Mouse (Mus musculus) limb, embryonic 13.5 days (tissue): Measurements from ENCODE around the gene Kcnn3. TPM values are rescaled to one million over a fixed set of nuclear protein-coding genes. Genes with fewer than 3 reads are reported as not detected.
A peak's percentile ranks its signal among the peaks of the same experiment; 100 is the strongest.

Experiments used
- ATAC-seq: fragments of 200-750 bp; cut with Nextera tagmentation; 2 replicates; pipeline ENCODE4 v1.8.0; 2017; ENCODE audit warnings: low read depth, moderate number of reproducible peaks, moderate TSS enrichment; ENCODE audit not compliant: low FRiP score
- H3K27ac ChIP-seq: fragments of 300-500 bp; sonication (generic); 2 replicates; pipeline ENCODE4 v1.5.1; 2015; ENCODE audit warnings: inconsistent platforms, mild to moderate bottlenecking, moderate library complexity
- H3K27me3 ChIP-seq: fragments of 300-500 bp; sonication (generic); 2 replicates; pipeline ENCODE4 v1.6.1; 2015; ENCODE audit warnings: mild to moderate bottlenecking, inconsistent platforms
- H3K36me3 ChIP-seq: fragments of 300-500 bp; sonication (generic); 2 replicates; pipeline ENCODE4 v1.6.1; 2015; ENCODE audit warnings: inconsistent platforms, mild to moderate bottlenecking, moderate library complexity
- H3K4me1 ChIP-seq: fragments of 300-500 bp; sonication (generic); 2 replicates; pipeline ENCODE4 v1.6.1; 2015; ENCODE audit warnings: inconsistent platforms
- H3K4me2 ChIP-seq: fragments of 300-500 bp; sonication (generic); replicated peaks from 2 replicates; pipeline ENCODE4 v1.6.1; 2015; ENCODE audit warnings: inconsistent platforms, mild to moderate bottlenecking, moderate library complexity
- H3K4me3 ChIP-seq: fragments of 300-500 bp; sonication (generic); 2 replicates; pipeline ENCODE4 v1.5.1; 2015; ENCODE audit warnings: moderate library complexity, mild to moderate bottlenecking, inconsistent platforms
- H3K9ac ChIP-seq: fragments of 300-500 bp; sonication (generic); 2 replicates; pipeline ENCODE4 v1.6.1; 2015; ENCODE audit warnings: mild to moderate bottlenecking, inconsistent platforms
- H3K9me3 ChIP-seq: fragments of 300-500 bp; sonication (generic); 2 replicates; pipeline ENCODE4 v1.6.1; 2016; ENCODE audit warnings: inconsistent platforms
- WGBS: fragments of 180-500 bp; shearing (Covaris S2); methylation state at CpG from one replicate; pipeline ENCODE4 v1.1.7; 2015; 5-methylcytosine and 5-hydroxymethylcytosine counted together
- polyA plus RNA-seq: library from polyadenylated mRNA; unstranded; fragments of >200 nt; fragmentation: Nextera tagmentation; extraction: Ambion mirVana; gene quantifications from 2 replicates; pipeline ENCODE4 v1.2.1, GENCODE M21; 2015

Gene Kcnn3
- polyA plus RNA-seq, 1 experiment from 2014 or later, result 3.5 TPM

DNA sequence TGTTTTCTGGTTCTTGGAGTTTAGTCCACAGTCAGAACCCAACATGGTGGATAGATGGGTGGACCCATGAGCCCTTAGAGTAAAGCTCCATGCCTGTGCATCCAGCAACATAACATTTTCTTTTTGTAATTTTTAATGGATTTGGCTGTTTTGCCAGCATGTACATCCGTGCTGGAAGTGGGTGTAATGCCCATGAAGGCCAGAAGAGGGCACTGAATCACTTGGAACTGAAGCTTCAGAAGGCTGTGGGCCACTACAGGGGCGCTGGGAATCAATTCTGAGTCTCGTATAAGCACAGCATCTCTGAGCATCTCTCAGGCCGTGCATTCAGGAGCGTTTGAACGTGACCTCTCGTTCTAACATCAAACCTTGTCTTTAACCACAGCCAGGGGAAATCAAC is 79.0 kb downstream of the Kcnn3 start:
- H3K27me3 ChIP-seq, result no peaks in the 10 kb centered on the region
- no peaks in the 10 kb centered on the region for H3K36me3 ChIP-seq
- H3K9me3 ChIP-seq, result 0 out of 2 replicates have a peak, but pooled peaks cover 4% of the 10 kb centered on the region
- no peak for ATAC-seq
- no peak overlapping the region for H3K9ac ChIP-seq
- peaks cover 23% of the 10 kb centered on the region for H3K4me1 ChIP-seq
- no peak overlapping the region for H3K4me3 ChIP-seq
- 96% methylated on average over 7 of the region's 7 CpGs for WGBS
- no peak overlapping the region for H3K27ac ChIP-seq
- no peak overlapping the region for H3K4me2 ChIP-seq

GRCm38 (mm10) chr3:89601060-89601459 is 81.1 kb downstream of the Kcnn3 start:
- Histone ChIP-seq H3K4me1 (peaks cover 18% of the 10 kb centered on the region), H3K27ac (no peak overlapping the region)
- WGBS, result 14% methylated on average over 7 of the region's 7 CpGs

DNA sequence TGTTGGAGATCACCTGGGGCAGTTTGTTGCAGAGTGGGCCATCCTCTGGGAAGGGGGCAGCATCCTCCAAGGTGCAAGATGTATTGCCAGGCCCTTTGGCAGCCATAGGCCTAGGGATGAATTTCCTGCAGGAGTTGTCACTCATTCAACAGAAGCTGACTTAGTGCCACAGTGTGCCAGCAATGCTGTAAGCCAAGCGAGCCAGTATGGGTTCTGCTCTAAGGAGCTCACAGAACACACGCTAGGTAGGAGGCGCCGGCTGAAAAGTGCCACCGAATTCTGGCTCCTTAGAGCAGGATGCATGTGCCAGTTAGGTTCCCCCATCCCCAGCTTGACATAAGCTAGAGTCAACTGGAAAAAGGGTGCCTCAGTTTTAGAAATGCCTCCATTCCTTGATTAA is 83.3 kb downstream of the Kcnn3 start:
- Histone ChIP-seq H3K27me3 (no peaks in the 10 kb centered on the region), H3K36me3 (no peaks in the 10 kb centered on the region), H3K4me1 (peaks cover 25% of the 10 kb centered on the region), H3K4me2 (no peak overlapping the region), H3K27ac (no peak overlapping the region), H3K4me3 (no peak overlapping the region), H3K9me3 (0 out of 2 replicates have a peak, but pooled peaks cover 4% of the 10 kb centered on the region), H3K9ac (no peak overlapping the region)
- WGBS, result 92% methylated on average over 5 of the region's 5 CpGs
- ATAC-seq, result no peak

More at GRCm38 (mm10) chr3:89601060-89601459, 81.1 kb downstream of the Kcnn3 start:
- Histone ChIP-seq H3K4me3 (no peak overlapping the region), H3K9me3 (0 out of 2 replicates have a peak, but pooled peaks cover 4% of the 10 kb centered on the region), H3K9ac (peak overlapping the region; percentile 8), H3K36me3 (no peaks in the 10 kb centered on the region), H3K4me2 (no peak overlapping the region), H3K27me3 (no peaks in the 10 kb centered on the region)
- ATAC-seq, result no peak

GRCm38 (mm10) chr3:89605235-89605634 is 85.3 kb downstream of the Kcnn3 start:
- Histone ChIP-seq H3K36me3 (no peaks in the 10 kb centered on the region), H3K27ac (no peak overlapping the region), H3K27me3 (no peaks in the 10 kb centered on the region), H3K4me2 (no peak overlapping the region), H3K9me3 (no peaks in the 10 kb centered on the region), H3K4me3 (no peak overlapping the region), H3K4me1 (peaks cover 25% of the 10 kb centered on the region), H3K9ac (no peak overlapping the region)
- ATAC-seq, result no peak
- WGBS, result 66% methylated on average over 5 of the region's 5 CpGs

DNA sequence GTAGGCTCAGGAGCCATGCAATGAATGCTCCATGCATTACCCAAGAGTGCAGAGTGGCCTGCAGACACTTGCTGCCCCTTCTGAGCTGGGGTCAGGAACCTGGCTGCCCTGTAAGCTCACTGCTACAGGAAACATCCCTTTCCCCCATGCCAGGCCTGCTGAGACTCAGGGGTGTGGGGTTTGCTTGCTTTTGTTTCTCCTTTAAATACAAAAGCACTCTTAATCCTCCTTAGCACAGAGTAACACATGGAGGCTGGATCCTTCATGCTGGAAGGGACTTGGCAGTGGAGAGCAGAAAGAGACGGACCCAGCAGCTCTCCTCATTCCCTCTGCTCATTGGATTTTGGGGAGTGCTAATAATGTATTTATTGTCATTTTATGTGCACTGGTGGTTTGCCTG is 87.4 kb downstream of the Kcnn3 start:
- ATAC-seq, result no peak
- Histone ChIP-seq H3K4me3 (no peak overlapping the region), H3K27ac (no peak overlapping the region), H3K9me3 (no peaks in the 10 kb centered on the region), H3K36me3 (no peaks in the 10 kb centered on the region), H3K4me1 (peaks cover 15% of the 10 kb centered on the region), H3K27me3 (no peaks in the 10 kb centered on the region), H3K9ac (no peak overlapping the region), H3K4me2 (no peak overlapping the region)
- WGBS, result 47% methylated on average over 1 of the region's 1 CpGs

- Histone ChIP-seq H3K27me3 (no peaks in the 10 kb centered on the region), H3K9me3 (no peaks in the 10 kb centered on the region), H3K27ac (no peak overlapping the region), H3K36me3 (no peaks in the 10 kb centered on the region), H3K4me1 (peaks cover 31% of the 10 kb centered on the region), H3K4me2 (no peak overlapping the region), H3K9ac (no peak overlapping the region), H3K4me3 (no peak overlapping the region)
- WGBS, result 67% methylated on average over 5 of the region's 5 CpGs
- ATAC-seq, result no peak
These were observed 92.1 kb downstream of the Kcnn3 start for GRCm38 (mm10) chr3:89612048-89612447.

DNA sequence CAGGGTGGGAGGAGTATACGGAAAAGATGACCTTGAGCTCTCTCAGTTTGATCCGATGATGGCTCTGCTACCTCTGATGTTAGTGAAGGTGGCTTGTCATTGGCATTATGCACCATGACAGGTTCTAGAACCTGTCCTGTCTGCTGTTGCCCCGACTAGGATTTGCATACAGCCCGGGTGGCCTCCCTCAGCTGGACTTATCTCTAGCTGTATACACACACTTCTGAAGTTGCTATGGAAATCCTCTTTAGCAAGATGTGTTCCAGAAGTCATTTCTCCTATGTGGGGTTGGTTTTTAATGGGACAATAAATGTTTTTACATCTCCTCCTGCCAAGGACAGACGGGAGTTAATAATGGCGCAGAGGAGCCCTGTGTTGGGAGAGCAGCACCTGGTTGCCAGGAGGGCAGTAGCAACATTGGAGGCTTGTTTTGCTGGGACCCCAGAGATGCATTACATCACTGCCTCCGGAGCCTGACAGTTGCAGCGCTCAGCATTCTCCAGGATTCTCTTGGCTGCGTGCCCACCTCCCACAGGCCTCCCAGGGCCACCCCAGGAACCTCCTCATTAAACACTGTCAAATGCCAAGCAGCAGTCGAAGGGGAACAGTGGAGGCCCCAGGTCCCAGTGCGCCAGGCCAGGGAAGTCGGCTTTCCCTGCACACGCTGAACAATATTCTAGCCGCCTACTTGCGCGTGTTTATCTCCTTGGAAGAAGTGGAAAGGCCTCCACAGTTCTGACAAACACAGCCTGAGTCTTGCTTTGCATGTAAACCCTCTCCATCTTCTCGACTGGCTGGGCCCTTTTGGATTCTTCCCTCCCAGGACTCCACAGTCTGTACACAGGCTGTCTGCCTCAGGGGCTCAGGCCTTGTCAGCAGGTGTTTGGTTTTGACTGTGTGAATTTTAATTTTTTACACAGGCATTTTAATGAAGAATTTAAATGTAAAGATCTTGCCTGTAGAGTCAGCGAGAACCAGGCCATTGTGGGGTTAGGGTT is 93.9 kb downstream of the Kcnn3 start:
- Histone ChIP-seq H3K36me3 (no peaks in the 10 kb centered on the region), H3K4me2 (peak overlapping the region; percentile 38), H3K4me1 (peaks cover 28% of the 10 kb centered on the region), H3K27me3 (no peaks in the 10 kb centered on the region), H3K9me3 (no peaks in the 10 kb centered on the region), H3K27ac (peak overlapping the region; percentile 52), H3K9ac (no peak overlapping the region; the same call in 1 of the 2 replicates), H3K4me3 (no peak overlapping the region)
- ATAC-seq, result peak; percentile 93
- 27% methylated on average over 18 of the region's 18 CpGs for WGBS

GRCm38 (mm10) chr3:89616861-89617260 is 96.9 kb downstream of the Kcnn3 start:
- 62% methylated on average over 6 of the region's 6 CpGs for WGBS
- no peak overlapping the region for H3K4me2 ChIP-seq
- H3K9ac ChIP-seq, result no peak overlapping the region
- peaks cover 35% of the 10 kb centered on the region for H3K4me1 ChIP-seq
- no peak overlapping the region for H3K27ac ChIP-seq
- ATAC-seq, result no peak
- no peaks in the 10 kb centered on the region for H3K36me3 ChIP-seq
- H3K9me3 ChIP-seq, result no peaks in the 10 kb centered on the region
- H3K4me3 ChIP-seq, result no peak overlapping the region
- no peaks in the 10 kb centered on the region for H3K27me3 ChIP-seq

- Histone ChIP-seq H3K4me1 (peaks cover 34% of the 10 kb centered on the region), H3K27me3 (no peaks in the 10 kb centered on the region), H3K9me3 (no peaks in the 10 kb centered on the region), H3K4me2 (no peak overlapping the region), H3K9ac (no peak overlapping the region), H3K36me3 (no peaks in the 10 kb centered on the region), H3K27ac (no peak overlapping the region), H3K4me3 (no peak overlapping the region)
- ATAC-seq, result no peak
- WGBS, result 94% methylated on average over 2 of the region's 2 CpGs
These were observed 97.4 kb downstream of the Kcnn3 start for GRCm38 (mm10) chr3:89617360-89617759.

- Histone ChIP-seq H3K27ac (no peak overlapping the region), H3K9me3 (no peaks in the 10 kb centered on the region), H3K4me2 (no peak overlapping the region), H3K9ac (no peak overlapping the region), H3K4me1 (peaks cover 41% of the 10 kb centered on the region), H3K36me3 (no peaks in the 10 kb centered on the region), H3K27me3 (no peaks in the 10 kb centered on the region), H3K4me3 (no peak overlapping the region)
- no peak for ATAC-seq
- WGBS, result 39% methylated on average over 6 of the region's 6 CpGs
These were observed 102.9 kb downstream of the Kcnn3 start for GRCm38 (mm10) chr3:89622825-89623224.

GRCm38 (mm10) chr3:89623531-89623930 is 103.6 kb downstream of the Kcnn3 start:
- Histone ChIP-seq H3K9me3 (no peaks in the 10 kb centered on the region), H3K36me3 (no peaks in the 10 kb centered on the region), H3K4me3 (no peak overlapping the region), H3K27me3 (no peaks in the 10 kb centered on the region), H3K4me2 (no peak overlapping the region), H3K4me1 (peaks cover 41% of the 10 kb centered on the region), H3K9ac (no peak overlapping the region), H3K27ac (0 out of 2 replicates have a peak overlapping the region, but pooled peaks have one; percentile 22)
- 31% methylated on average over 4 of the region's 4 CpGs for WGBS
- no peak for ATAC-seq

GRCm38 (mm10) chr3:89624001-89624400 is 104.0 kb downstream of the Kcnn3 start:
- no peak overlapping the region for H3K4me3 ChIP-seq
- H3K27ac ChIP-seq, result peak overlapping the region; percentile 22; the same call in 1 of the 2 replicates
- H3K9me3 ChIP-seq, result no peaks in the 10 kb centered on the region
- no peak overlapping the region for H3K4me2 ChIP-seq
- H3K27me3 ChIP-seq, result no peaks in the 10 kb centered on the region
- WGBS, result 56% methylated on average over 6 of the region's 6 CpGs
- H3K4me1 ChIP-seq, result peaks cover 41% of the 10 kb centered on the region
- ATAC-seq, result no peak
- H3K36me3 ChIP-seq, result no peaks in the 10 kb centered on the region
- H3K9ac ChIP-seq, result no peak overlapping the region
